Mouse (Mus musculus) liver, embryonic 14.5 days (tissue): ENCODE data around the gene Scube3.

Experiments used
- CTCF ChIP-seq: IDR thresholded peaks from 2 replicates; pipeline ENCODE4 v1.5.1; 2016; ENCODE audit warnings: antibody characterized with exemption, low read depth, control low read depth
- EP300 ChIP-seq: IDR thresholded peaks from 2 replicates; pipeline ENCODE4 v1.6.1; 2016; ENCODE audit warnings: antibody characterized with exemption, low read depth

DNA sequence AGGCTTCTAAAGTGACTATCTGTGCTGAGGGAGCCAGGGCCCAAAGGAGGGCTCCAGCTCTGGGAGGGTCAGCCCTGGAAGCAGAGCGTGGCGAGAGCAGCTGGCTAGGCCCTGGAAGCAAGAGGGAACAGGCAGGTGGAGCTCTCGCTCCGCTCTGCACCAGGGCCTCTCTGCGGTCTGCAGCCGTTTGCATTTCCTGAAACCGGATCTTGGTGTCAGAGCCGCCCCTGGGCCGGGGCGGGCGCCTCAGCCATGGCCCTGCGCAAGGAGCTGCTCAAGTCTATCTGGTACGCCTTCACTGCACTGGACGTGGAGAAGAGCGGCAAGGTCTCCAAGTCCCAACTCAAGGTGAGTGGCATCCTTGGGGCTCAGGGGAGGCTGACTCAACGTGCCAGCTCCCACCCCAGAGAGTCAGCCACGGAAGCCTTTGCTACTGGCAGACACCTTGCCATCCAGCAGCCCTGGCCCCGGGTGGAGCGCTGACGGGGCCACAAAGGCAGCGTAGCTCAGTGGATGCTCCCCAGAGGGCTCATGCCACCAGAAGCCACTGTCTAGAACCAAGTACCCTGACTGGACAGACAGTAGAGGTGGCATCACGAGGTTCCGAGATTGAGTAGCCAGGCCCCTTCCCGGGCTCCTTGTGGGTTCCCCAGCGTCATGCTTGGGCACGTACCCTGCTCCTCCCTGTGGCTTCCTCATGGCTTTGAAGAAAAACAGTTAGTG is 65.8 kb downstream of the Scube3 start, which contains the start of gene Def6:
- TF ChIP-seq EP300 (no peak), CTCF (peak; percentile 68)
